Mouse (Mus musculus): ENCODE measurements around the gene Fyco1.

GRCm38 (mm10) chr9:123815444-123815843 lies 36.3 kb downstream of the Fyco1 start:
- TF ChIP-seq CTCF (IDR thresholded peaks at IDR 0.05; ENCODE audit: control insufficient read depth, insufficient read depth, insufficient read length) (no peak), MYOD1 (IDR thresholded peaks at IDR 0.05; ENCODE audit: control insufficient read depth, insufficient read length, low read depth) (no peak), MYOG (IDR thresholded peaks at IDR 0.05; ENCODE audit: control insufficient read depth, extremely low read depth, insufficient read length) (no peak), USF1 (IDR thresholded peaks at IDR 0.05; ENCODE audit: low read depth) (no peak), CEBPB (IDR thresholded peaks at IDR 0.05; ENCODE audit: low read depth) (no peak), FOSL1 (IDR thresholded peaks at IDR 0.05; ENCODE audit: insufficient read depth, low read length, poor library complexity, severe bottlenecking) (no peak), MAX (IDR thresholded peaks at IDR 0.05) (no peak)

All from C2C12 (cell line).